Mouse (Mus musculus) embryo, embryonic 10.5 days (tissue): ENCODE measurements around the gene Cfap126.
"Not testable (repeated sequence)": the region's sequence is repeated elsewhere in the genome, so short reads cannot be mapped to it uniquely, and the experiment has no call there.

Source experiments
- DNase-seq: peaks from one replicate; pipeline ENCODE4 v3.0.0-alpha.2; 2015; ENCODE audit warnings: low spot score

Cfap126 gene

DNA sequence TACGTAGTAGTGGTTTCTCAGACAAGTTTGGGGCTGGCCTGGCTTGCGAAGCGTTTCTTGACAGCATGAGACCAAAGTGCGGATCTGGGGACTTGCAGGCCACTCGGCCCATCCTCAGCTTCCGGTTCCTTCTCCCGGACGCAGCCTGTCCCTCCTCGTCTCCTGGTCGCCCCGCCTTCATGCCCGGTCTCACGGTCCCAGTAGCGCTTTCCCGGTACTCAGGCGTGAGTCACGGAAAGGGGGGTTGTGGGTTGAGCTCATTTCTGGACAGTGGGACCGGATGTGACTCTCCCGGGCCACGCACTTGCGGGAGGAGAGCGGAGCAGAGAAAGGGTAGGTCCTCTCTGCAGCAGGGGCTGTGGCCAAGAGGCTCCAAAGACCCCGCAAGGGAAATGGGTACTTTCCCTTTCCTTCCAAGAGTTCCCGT, at the start of gene Cfap126:
Cfap126 (plus strand) TSS at position 46 of the 427 bp plus-strand sequence.
- peak; percentile 83 for DNase-seq

DNA sequence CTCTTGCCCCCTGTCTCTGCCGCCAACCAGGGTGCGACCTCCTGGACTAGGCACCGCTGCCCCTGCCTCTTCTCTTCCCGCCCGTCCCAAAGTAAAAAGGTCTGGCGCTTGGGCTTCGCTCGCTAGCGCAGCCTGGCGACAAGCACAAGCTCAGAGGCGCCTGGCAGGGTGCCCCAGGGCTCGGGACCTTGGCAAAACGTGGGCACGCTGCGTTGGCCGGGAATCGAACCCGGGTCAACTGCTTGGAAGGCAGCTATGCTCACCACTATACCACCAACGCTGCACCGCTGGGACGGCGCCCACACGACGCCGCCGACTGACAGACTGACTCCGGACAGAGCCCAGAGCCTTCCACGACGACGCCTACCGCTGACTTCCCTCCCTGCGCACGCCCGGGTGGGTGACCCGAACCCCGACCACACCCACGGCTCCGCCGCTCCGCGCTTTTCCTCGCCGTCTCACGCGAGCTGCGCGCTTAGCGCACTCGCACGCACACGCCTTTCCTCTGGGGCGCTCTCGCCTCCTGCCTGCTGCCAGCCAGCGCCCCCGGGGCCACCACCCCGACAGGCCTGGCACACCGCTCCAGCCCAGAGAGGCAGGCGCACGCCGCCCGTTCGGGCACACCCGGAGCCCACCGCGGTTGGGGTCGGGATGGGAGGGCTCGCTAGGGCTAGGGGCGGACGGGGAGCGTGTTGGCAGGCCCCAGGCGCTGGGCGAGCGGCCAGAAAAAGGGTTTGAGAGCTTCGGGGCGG, 49.1 kb upstream of the Cfap126 start, which contains the start of gene Fcgr3:
Fcgr3 (minus strand) TSS at position 445 of the 752 bp plus-strand sequence.
- peak; percentile 85 for DNase-seq

DNA sequence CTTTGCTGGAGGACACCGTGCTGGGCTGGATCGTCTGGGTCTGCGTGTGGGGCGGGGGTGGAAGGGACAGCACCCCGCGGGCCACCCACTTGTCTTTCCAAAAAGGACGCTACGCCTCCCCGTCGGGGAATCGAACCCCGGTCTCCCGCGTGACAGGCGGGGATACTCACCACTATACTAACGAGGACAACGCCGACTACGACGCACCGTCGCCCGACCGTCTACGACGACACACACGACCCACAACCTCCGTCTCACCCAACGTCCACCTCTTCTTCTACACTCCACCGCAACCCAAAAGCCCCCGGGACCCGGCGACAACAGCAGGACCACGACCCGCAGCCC, 48.5 kb upstream of the Cfap126 start:
- not testable (repeated sequence) for DNase-seq

DNA sequence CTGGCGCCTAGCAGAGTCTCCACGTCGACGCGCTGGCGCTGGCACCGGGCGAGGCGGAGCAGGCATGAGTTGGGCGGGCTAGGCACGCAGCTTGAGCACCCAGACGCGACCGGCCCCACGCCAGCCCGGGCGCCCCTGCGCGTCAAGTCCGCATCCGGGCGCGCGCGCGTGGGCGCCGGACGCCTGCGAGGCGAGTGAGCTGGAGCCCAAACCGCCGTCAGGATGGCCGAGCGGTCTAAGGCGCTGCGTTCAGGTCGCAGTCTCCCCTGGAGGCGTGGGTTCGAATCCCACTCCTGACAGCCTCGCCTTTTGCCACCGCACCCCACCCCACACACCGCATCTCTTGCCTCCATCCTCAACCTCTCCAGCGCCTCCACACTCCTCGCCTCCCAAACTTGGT, 48.0 kb upstream of the Cfap126 start:
- not testable (repeated sequence) for DNase-seq

DNA sequence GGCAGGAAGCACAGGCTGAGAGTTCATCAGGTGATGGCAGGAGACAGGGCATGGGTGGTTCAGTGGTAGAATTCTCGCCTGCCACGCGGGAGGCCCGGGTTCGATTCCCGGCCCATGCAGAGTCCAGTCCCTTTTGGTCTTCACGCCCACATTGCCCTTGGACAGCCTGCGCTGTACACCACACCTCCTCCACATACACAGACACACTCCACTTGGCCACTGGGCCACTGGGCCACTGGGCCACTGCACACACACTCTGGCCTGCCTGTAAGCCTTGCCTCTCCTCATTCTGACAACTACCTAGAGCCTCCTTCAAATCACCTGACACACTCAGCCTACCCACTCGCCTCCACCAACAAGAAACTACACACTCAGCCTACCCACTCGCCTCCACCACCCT, 47.1 kb upstream of the Cfap126 start:
- DNase-seq: not testable (repeated sequence)

DNA sequence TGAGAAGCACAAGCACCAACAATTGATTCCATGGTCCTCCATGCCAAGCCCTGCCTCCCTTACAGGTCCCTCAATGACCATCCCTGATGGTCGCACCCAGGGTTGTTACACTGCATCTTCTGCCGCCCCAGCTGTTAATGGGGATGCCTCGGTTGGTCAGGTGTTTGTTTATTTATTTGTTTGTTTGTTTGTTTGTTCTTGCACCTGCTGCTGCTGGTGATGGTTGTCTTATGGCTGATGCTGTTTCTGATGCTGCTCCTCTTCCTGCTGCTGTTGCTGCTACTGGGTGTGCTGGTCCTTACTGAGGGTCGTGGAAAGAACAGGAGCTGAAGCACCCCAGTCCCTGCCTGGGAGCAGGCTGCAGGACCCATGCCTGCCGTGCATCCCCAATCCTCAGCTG, 45.8 kb upstream of the Cfap126 start:
- not testable (repeated sequence) for DNase-seq

DNA sequence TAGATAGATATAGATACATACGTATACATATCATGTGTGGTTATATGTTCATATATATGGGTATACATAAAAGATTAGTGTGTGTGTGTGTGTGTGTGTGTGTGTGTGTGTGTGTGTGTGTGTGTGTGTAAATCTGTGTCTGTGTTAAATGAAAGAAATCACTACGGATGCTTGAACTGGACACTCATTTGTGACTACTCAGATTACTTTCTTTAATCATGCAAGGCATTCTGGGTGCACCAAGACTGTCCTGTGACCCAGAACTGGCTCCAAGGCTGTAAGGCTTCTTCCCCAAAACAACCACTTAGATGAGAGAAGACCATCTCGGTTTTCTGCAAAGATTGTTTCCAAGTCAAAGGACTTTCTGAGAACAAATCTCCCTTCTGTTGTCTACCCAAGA, 44.2 kb upstream of the Cfap126 start:
- DNase-seq: peak; percentile 69

DNA sequence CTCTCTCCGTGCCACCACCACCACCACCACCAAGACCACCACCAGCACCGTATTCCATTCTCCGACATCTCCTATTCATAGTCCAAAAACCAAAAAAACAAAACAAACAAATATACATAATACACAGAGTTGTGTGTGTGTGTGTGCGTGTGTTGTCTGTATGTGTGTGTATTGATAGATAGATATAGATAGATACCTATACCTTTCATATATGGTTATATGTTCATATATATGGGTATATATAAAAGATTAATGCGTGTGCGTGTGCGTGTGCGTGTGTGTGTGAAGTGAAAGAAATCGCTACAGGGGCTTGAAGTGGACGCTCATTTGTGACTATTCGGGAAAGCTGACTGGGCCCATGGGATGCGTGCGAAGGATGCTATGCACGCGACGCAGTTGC, 42.8 kb upstream of the Cfap126 start:
- DNase-seq: not testable (repeated sequence)

DNA sequence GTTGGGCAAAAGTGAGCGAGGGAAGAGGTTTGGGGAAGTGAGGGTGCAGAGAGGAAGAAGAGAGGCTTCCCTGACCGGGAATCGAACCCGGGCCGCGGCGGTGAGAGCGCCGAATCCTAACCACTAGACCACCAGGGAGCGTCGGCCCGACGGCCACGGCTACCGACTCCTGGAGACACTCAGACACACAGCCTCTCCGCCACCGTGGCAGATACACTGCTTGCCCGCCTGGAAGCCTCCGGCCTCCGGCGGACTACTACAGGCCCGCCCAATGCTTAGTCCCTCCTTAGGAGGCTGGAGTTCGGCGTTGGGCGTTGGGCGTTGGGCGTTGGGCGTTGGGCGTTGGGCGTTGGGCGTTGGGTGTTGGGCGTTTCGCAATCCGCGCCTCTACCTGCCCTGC, 42.0 kb upstream of the Cfap126 start:
- DNase-seq: not testable (repeated sequence)

DNA sequence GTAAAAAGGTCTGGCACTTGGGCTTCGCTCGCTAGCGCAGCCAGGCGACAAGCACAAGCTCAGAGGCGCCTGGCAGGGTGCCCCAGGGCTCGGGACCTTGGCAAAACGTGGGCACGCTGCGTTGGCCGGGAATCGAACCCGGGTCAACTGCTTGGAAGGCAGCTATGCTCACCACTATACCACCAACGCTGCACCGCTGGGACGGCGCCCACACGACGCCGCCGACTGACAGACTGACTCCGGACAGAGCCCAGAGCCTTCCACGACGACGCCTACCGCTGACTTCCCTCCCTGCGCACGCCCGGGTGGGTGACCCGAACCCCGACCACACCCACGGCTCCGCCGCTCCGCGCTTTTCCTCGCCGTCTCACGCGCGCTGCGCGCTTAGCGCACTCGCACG, 41.5 kb upstream of the Cfap126 start:
- not testable (repeated sequence) for DNase-seq

DNA sequence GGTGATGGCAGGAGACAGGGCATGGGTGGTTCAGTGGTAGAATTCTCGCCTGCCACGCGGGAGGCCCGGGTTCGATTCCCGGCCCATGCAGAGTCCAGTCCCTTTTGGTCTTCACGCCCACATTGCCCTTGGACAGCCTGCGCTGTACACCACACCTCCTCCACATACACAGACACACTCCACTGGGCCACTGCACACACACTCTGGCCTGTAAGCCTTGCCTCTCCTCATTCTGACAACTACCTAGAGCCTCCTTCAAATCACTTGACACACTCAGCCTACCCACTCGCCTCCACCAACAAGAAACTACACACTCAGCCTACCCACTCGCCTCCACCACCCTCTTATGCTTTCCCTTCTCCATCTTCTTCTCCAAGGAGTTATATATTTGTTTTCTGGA, 39.4 kb upstream of the Cfap126 start:
- peak; percentile 79 for DNase-seq

DNA sequence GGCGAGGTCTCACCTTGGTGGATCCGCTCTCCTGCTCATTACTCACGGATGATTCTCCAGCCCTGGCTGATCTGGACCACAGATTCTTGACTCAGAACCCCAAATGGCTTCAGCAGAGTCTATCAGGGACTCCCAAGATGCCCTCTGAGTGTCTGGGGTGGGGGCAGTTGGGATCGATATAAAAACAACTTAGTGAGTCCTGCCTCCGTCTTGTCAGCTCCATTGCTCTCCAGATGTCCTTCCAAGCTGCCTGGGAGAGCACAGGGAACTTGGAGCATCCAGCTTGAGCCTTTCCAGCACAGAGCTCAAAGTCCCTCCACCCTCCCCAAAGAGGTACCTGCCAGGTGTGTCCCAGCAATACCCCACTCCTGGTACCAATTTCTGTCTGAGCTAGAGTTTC, 37.5 kb upstream of the Cfap126 start:
- not testable (repeated sequence) for DNase-seq

DNA sequence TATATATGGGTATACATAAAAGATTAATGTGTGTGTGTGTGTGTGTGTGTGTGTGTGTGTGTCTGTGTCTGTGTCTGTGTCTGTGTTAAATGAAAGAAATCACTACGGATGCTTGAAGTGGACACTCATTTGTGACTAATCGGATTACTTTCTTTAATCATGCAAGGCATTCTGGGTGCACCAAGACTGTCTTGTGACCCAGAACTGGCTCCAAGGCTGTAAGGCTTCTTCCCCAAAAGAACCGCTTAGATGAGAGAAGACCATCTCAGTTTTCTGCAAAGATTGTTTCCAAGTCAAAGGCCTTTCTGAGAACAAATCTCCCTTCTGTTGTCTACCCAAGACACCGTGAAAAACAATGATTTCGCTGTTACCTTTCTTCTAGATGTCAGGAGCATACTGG, 36.5 kb upstream of the Cfap126 start:
- DNase-seq: not testable (repeated sequence)

DNA sequence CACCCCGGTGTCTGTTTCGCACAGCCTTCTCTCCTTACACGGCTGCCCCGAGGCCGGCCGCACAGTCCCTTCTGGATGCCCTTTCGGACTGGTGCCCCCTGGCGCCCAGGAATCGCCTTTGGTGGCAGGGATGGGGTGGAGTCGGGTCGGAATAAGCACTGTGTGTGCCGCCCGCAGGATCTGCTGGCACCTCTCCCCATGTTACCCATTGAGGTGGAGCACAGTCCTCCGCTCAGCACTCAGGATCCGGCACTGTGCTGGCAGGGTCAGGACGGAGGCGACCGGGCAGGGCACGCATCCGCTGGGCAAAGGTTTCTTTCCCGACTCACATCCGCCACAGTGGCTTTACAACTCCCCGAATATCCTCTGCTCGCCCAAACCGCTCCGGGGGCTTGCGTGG, 35.8 kb upstream of the Cfap126 start:
- DNase-seq: not testable (repeated sequence)

DNA sequence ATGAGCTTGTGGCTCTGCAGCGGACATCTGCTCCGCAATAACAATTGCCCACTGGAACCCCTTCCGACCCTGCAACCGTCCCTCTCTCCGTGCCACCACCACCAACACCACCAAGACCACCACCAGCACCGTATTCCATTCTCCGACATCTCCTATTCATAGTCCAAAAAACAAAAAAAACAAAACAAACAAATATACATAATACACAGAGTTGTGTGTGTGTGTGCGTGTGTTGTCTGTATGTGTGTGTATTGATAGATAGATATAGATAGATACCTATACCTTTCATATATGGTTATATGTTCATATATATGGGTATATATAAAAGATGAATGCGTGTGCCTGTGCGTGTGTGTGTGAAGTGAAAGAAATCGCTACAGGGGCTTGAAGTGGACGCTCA, 35.3 kb upstream of the Cfap126 start:
- peak; percentile 35 for DNase-seq

DNA sequence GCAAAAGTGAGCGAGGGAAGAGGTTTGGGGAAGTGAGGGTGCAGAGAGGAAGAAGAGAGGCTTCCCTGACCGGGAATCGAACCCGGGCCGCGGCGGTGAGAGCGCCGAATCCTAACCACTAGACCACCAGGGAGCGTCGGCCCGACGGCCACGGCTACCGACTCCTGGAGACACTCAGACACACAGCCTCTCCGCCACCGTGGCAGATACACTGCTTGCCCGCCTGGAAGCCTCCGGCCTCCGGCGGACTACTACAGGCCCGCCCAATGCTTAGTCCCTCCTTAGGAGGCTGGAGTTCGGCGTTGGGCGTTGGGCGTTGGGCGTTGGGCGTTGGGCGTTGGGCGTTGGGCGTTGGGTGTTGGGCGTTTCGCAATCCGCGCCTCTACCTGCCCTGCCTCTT, 34.4 kb upstream of the Cfap126 start:
- DNase-seq: not testable (repeated sequence)

DNA sequence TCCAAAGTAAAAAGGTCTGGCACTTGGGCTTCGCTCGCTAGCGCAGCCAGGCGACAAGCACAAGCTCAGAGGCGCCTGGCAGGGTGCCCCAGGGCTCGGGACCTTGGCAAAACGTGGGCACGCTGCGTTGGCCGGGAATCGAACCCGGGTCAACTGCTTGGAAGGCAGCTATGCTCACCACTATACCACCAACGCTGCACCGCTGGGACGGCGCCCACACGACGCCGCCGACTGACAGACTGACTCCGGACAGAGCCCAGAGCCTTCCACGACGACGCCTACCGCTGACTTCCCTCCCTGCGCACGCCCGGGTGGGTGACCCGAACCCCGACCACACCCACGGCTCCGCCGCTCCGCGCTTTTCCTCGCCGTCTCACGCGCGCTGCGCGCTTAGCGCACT, 33.9 kb upstream of the Cfap126 start:
- DNase-seq: not testable (repeated sequence)

DNA sequence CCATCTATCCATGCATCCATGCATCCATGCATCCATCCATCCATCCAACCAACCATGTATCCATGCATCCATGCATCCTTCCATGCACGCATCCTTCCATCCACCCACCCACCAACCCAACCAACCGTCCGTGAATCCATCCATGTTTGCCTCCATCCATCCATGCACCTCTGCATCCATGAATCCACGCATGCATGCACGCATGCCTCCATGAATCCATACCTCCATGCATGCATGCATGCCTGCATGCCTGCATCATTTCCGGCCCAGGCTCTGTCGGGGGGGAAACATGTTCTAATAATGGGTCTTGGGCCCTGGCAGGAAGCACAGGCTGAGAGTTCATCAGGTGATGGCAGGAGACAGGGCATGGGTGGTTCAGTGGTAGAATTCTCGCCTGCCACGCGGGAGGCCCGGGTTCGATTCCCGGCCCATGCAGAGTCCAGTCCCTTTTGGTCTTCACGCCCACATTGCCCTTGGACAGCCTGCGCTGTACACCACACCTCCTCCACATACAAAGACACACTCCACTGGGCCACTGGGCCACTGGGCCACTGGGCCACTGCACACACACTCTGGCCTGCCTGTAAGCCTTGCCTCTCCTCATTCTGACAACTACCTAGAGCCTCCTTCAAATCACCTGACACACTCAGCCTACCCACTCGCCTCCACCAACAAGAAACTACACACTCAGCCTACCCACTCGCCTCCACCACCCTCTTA, 32.0 kb upstream of the Cfap126 start:
- DNase-seq: not testable (repeated sequence)

DNA sequence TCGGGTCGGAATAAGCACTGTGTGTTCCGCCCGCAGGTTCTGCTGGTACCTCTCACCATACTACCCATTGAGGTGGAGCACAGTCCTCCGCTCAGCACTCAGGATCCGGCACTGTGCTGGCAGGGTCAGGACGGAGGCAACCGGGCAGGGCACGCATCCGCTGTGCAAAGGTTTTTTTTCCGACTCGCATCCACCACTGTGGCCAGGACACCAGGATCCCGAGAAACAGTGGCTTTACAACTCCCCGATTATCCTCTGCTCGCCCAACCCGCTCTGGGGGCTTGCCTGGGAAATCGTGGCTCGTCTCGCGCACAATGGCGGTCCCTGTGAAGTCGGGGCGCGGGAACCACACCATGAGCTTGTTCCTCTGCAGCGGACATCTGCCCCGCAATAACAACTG, 28.0 kb upstream of the Cfap126 start:
- peak; percentile 63 for DNase-seq

DNA sequence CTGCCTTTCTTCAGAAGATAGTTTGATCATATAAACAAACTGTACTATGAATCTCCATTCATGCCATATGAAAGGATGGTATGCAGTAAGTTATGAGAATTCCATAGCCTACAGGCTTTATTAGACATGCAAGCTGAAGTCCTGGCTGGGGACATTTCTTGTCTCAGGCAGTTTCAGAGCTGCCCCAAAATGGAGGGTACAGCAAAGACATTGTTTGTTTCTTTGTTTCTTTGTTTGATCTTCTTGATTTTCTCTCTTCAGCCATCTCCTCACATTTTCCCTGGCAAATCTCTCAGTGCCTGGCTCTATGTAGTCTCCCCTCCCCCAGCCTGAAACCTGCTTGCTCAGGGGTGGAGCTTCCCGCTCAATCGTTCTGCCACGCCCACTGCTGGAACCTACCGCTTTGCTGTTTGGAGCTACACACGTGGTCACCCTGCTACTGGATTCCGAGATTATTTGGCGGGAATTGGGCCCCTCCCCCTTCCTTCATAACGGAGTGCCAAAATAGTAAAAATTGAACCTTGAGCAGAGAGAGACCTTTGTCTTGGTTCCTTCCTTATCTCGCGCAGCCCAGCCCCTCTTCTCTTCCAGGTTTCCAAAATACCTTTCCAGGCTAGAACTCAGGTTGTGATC, 25.4 kb upstream of the Cfap126 start:
- peak; percentile 60 for DNase-seq

DNA sequence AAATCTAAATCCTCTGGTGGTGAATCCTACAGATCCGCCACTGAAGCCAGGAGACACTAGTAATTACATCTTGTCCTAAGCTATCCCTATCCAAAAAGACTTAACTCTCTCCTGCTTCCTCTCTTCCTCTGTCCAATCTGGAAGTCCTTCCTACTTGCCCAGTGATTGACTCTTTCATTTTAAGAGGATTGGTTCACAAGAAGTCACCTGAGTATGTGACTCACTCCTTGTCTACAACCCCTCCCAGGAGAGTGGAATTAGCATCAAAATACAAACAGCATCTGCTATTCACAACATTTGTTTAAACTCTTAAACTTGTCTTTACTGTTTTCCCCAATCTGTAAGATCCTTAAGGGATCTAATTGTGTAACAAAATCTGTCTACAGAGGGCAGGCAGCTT, 23.8 kb upstream of the Cfap126 start:
- DNase-seq: no peak

DNA sequence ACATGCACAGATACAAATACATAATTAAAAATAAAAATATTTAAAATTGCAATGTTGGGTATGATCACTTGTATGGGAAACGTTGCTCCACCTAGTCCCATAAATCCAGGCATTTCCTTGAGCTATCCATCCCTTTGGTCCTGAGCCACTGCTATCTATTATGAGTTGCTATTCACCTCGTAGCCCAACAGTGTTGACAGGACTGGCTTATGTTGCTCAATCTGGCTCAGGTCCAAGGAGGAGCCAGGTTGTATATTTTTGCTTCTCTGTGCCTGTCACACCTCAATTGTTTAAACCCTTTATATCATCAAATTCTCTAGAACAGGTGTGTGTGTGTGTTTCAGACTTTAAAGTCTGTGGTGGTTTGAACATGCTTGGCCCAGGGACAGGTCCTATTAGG, 23.0 kb upstream of the Cfap126 start:
- no peak for DNase-seq

DNA sequence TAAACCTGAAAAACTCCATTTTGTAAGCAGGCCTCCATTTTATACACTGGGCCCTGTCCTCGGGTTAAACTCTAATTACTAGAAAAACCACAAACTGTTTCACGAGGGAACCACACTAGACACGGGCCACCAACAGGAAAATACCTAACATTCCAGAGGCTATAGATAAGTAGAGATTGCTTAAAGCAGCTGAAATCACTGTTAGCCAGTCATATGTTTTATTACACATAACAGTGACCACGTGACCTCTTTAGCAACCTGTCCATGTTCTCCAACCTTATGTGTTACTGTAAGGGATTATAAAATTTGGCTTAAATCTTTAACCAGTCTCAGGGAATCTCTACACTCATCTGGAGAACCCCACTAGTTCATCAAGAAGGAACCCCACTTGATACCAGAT, 19.3 kb upstream of the Cfap126 start:
- DNase-seq: no peak
